Mouse (Mus musculus) bone marrow macrophage, adult 2 months (primary cell): ENCODE data around the gene 2810408A11Rik.

Source experiments
- CTCF ChIP-seq: IDR thresholded peaks from 2 replicates; pipeline ENCODE4 v1.5.1; 2012; ENCODE audit warnings: low read depth, mild to moderate bottlenecking, low read length, moderate library complexity
- POLR2A ChIP-seq: IDR thresholded peaks from 2 replicates; pipeline ENCODE4 v1.6.1; 2012; ENCODE audit warnings: mild to moderate bottlenecking, low read depth, low read length, borderline replicate concordance

- no peak for TF ChIP-seq POLR2A
- no peak for TF ChIP-seq CTCF
These were observed 45.4 kb downstream of the 2810408A11Rik start for GRCm38 (mm10) chr11:69855347-69855746.
